Mouse (Mus musculus) macrophage (primary cell): ENCODE results near the gene Mpped2. TPM values are rescaled to one million over a fixed set of nuclear protein-coding genes. Genes with fewer than 3 reads are reported as not detected.

Experiments
- H3K27ac ChIP-seq: fragments of 350-480 bp; formaldehyde crosslinking; 2 replicates; pipeline ENCODE4 v1.9.0; 2021
- H3K36me3 ChIP-seq: fragments of 350-480 bp; formaldehyde crosslinking; 2 replicates; pipeline ENCODE4 v1.9.0; 2021; ENCODE audit errors: inconsistent target
- H3K4me3 ChIP-seq: fragments of 350-480 bp; formaldehyde crosslinking; 2 replicates; pipeline ENCODE4 v1.9.0; 2021; ENCODE audit errors: inconsistent target
- H3K79me2 ChIP-seq: fragments of 350-480 bp; formaldehyde crosslinking; 2 replicates; pipeline ENCODE4 v1.9.0; 2021; ENCODE audit errors: inconsistent target
- WGBS: methylation state at CpG from one replicate; pipeline ENCODE4 v1.1.7; 2026; ENCODE audit warnings: inconsistent platforms; ENCODE audit not compliant: missing documents; 5-methylcytosine and 5-hydroxymethylcytosine counted together
- polyA plus RNA-seq: library from polyadenylated mRNA; stranded (reverse); fragments of 250-400 nt; gene quantifications from 3 replicates; pipeline ENCODE4 v1.2.4, GENCODE M21; 2018; ENCODE audit warnings: inconsistent platforms

Gene Mpped2
- polyA plus RNA-seq, 1 experiment from 2014 or later = not detected

- Histone ChIP-seq H3K4me3 (no peak overlapping the region), H3K79me2 (no peaks in the 10 kb centered on the region), H3K27ac (no peak overlapping the region), H3K36me3 (no peaks in the 10 kb centered on the region)
- WGBS = 53% methylated on average over 11 of the region's 11 CpGs
Measured at GRCm38 (mm10) chr2:106895326-106896023, 202.4 kb downstream of the Mpped2 start.

- H3K79me2 ChIP-seq = no peaks in the 10 kb centered on the region
- no peak overlapping the region for H3K4me3 ChIP-seq
- 73% methylated on average over 4 of the region's 4 CpGs for WGBS
- H3K36me3 ChIP-seq = no peaks in the 10 kb centered on the region
- no peak overlapping the region for H3K27ac ChIP-seq
Measured at GRCm38 (mm10) chr2:106896024-106896384, 202.9 kb downstream of the Mpped2 start.

GRCm38 (mm10) chr2:106911951-106912480 is 218.9 kb downstream of the Mpped2 start:
- Histone ChIP-seq H3K36me3 (no peaks in the 10 kb centered on the region), H3K4me3 (no peak overlapping the region), H3K79me2 (no peaks in the 10 kb centered on the region), H3K27ac (no peak overlapping the region)
- WGBS = 88% methylated on average over 6 of the region's 6 CpGs
